Mouse (Mus musculus) midbrain, embryonic 16.5 days (tissue): Measurements from ENCODE around the gene Gm17651. TPM values are rescaled to one million over a fixed set of nuclear protein-coding genes. Genes with fewer than 3 reads are reported as not detected.

Experiments used
- ATAC-seq: fragments of 200-750 bp; cut with Nextera tagmentation; 2 replicates; pipeline ENCODE4 v1.8.0; 2017; ENCODE audit warnings: moderate TSS enrichment
- H3K27ac ChIP-seq: fragments of 300-500 bp; sonication (generic); 2 replicates; pipeline ENCODE4 v1.5.1; 2014; ENCODE audit warnings: mild to moderate bottlenecking, low read length, mixed read lengths
- H3K27me3 ChIP-seq: fragments of 300-500 bp; sonication (generic); 2 replicates; pipeline ENCODE4 v1.6.1; 2014; ENCODE audit warnings: low read depth, low read length, mixed read lengths; ENCODE audit not compliant: control insufficient read depth, insufficient read depth
- H3K36me3 ChIP-seq: fragments of 300-500 bp; sonication (generic); 2 replicates; pipeline ENCODE4 v1.6.1; 2014; ENCODE audit warnings: mild to moderate bottlenecking, low read length, moderate library complexity, mixed read lengths; ENCODE audit not compliant: control insufficient read depth, insufficient read depth
- H3K4me1 ChIP-seq: fragments of 300-500 bp; sonication (generic); 2 replicates; pipeline ENCODE4 v1.6.1; 2014; ENCODE audit warnings: mild to moderate bottlenecking, low read length, mixed read lengths; ENCODE audit not compliant: control insufficient read depth, insufficient read depth
- H3K4me2 ChIP-seq: fragments of 300-500 bp; sonication (generic); 2 replicates; pipeline ENCODE4 v1.6.1; 2014; ENCODE audit warnings: mild to moderate bottlenecking, low read length, mixed read lengths
- H3K4me3 ChIP-seq: fragments of 300-500 bp; sonication (generic); 2 replicates; pipeline ENCODE4 v1.5.1; 2014; ENCODE audit warnings: low read depth, mild to moderate bottlenecking, low read length, moderate library complexity, mixed read lengths
- H3K9ac ChIP-seq: fragments of 300-500 bp; sonication (generic); 2 replicates; pipeline ENCODE4 v1.6.1; 2014; ENCODE audit warnings: low read depth, low read length, mixed read lengths
- H3K9me3 ChIP-seq: fragments of 300-500 bp; sonication (generic); replicated peaks from 2 replicates; pipeline ENCODE4 v1.6.1; 2014; ENCODE audit warnings: mild to moderate bottlenecking, low read length, mixed read lengths; ENCODE audit not compliant: control insufficient read depth, poor library complexity, severe bottlenecking
- WGBS: fragments of 180-500 bp; shearing (Covaris S2); extraction: QIAGEN DNeasy Blood & Tissue Kit; methylation state at CpG from one replicate; pipeline ENCODE4 v1.1.7; 2014; 5-methylcytosine and 5-hydroxymethylcytosine counted together
- microRNA-seq: library from miRNA; unstranded; fragments of <30 nt; microRNA quantifications from one replicate; pipeline ENCODE4, GENCODE M21; 2017
- polyA plus RNA-seq: library from polyadenylated mRNA; unstranded; fragments of >200 nt; fragmentation: Nextera tagmentation; extraction: Ambion mirVana; gene quantifications from 2 replicates; pipeline ENCODE4 v1.2.1, GENCODE M21; 2015

The Gm17651 gene
- polyA plus RNA-seq, 1 experiment from 2014 or later: not detected

DNA sequence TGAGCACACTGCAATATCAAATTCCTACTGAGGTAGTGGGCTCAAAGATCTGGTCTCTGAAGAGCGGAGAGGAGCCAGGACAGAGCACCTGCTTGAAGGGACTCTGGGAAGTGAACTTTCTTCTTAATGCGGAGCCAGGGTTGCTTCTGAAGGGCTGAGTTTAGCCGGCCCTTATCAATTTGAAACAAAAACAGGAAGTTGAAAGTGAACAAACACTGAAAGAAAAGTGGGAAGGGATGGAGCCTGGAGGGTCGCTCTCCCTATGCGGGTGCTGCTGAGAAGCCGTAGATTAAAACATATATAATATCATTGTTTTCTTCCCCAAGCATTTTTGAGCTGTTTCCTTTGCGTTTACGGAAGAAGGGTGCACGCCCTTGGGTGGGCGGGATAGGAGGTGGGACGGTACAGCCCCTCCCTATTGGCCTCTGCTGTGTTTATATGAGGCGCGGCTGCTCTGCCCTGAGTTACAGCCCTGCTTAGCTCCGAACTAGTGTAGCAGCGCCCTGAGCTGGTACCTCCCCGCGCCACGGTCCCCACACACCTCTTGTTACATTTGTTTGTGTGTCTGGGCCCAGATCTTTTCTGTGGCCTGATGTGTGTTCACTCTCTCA is 46.0 kb downstream of the Gm17651 start, which contains the start of gene Fmo5:
Gene Fmo5 (plus strand): TSS at position 414 of the 611 bp plus-strand sequence.
- H3K4me3 ChIP-seq: peak within 1 kb of the TSS; percentile 4; the same call in 1 of the 2 replicates
- peak within 1 kb of the TSS; percentile 39 for H3K4me2 ChIP-seq
- WGBS: 5% methylated on average over 18 of the region's 18 CpGs
- H3K9me3 ChIP-seq: no peaks in the 10 kb centered on the region
- H3K27ac ChIP-seq: no peak within 1 kb of the TSS
- ATAC-seq: no peak
- H3K27me3 ChIP-seq: no peaks in the 10 kb centered on the region
- H3K36me3 ChIP-seq: no peaks in the 10 kb centered on the region
- no peaks in the 10 kb centered on the region for H3K4me1 ChIP-seq
- H3K9ac ChIP-seq: no peak within 1 kb of the TSS

DNA sequence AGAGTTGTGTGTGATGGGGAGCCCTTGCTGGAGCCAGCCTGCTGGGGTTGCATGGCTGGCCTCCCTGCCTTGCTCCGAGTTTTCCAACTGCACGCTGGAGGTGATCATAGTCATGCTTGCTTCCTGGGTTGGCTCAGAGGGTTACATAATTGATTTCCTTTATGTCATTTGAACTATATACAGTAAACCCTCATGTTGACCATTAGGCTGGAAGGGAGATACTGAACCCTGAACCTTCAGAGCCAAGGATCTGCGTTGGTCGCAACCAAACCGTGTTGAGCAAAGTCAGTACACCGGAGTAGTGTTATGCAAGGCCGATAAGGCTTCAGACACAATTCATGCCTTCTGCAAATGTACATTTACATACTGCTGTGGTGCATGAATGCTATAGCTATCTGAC is 46.6 kb downstream of the Gm17651 start:
- Histone ChIP-seq H3K9me3 (no peaks in the 10 kb centered on the region), H3K27ac (no peak overlapping the region), H3K9ac (no peak overlapping the region), H3K4me3 (no peak overlapping the region), H3K36me3 (no peaks in the 10 kb centered on the region), H3K4me1 (no peaks in the 10 kb centered on the region), H3K4me2 (no peak overlapping the region), H3K27me3 (no peaks in the 10 kb centered on the region)
- WGBS: 82% methylated on average over 7 of the region's 7 CpGs
- no peak for ATAC-seq

DNA sequence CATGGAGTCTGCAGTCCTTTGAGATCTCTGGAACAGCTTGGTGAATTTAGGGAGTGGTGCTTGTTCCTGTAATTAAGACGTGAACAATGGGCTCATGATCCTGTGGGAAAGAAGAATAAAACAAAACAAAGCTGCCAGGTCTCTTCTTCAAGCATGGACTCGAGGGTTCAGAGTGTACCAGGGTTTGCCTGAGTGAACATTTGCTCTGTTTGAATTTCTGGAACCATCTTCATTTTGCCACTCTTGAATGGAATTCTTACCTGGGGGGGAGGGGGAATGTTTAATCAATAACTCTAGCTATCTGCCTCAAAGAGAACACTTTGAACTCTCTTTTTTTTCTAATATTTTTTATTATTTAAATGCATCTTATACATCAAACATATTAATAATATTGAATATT is 49.9 kb downstream of the Gm17651 start:
- no peaks in the 10 kb centered on the region for H3K36me3 ChIP-seq
- H3K27me3 ChIP-seq: no peaks in the 10 kb centered on the region
- no peaks in the 10 kb centered on the region for H3K9me3 ChIP-seq
- 36% methylated on average over 2 of the region's 2 CpGs for WGBS
- no peak overlapping the region for H3K4me2 ChIP-seq
- no peak for ATAC-seq
- no peak overlapping the region for H3K9ac ChIP-seq
- H3K4me3 ChIP-seq: no peak overlapping the region
- no peaks in the 10 kb centered on the region for H3K4me1 ChIP-seq
- no peak overlapping the region for H3K27ac ChIP-seq

Small RNA genes within 50 kb of the gene (microRNA-seq; reads per million reads assigned to microRNA genes)
- gene Mir7225: not detected

Other genes starting within 250 kb of the Gm17651 start
- gene Chd1l, start 64.5 kb downstream of the Gm17651 start, polyA plus RNA-seq: 4.4 and 4.7 TPM in 2 replicates
- gene Fmo5, start 45.9 kb downstream of the Gm17651 start, polyA plus RNA-seq: 0.46 and 0.70 TPM in 2 replicates
- 14.7 and 16.9 TPM in 2 replicates for gene Prkab2, start 16.5 kb downstream of the Gm17651 start, polyA plus RNA-seq
- 67.5 and 75.5 TPM in 2 replicates for gene Pde4dip, start 214.0 kb upstream of the Gm17651 start, polyA plus RNA-seq
- gene Sec22b, start 226.5 kb upstream of the Gm17651 start, polyA plus RNA-seq: 86.9 and 94.8 TPM in 2 replicates